Mouse (Mus musculus): ENCODE results near the gene Tnni2. TPM values are rescaled to one million over a fixed set of nuclear protein-coding genes. Genes with fewer than 3 reads are reported as not detected.
"Not testable (repeated sequence)": the region's sequence is repeated elsewhere in the genome, so short reads cannot be mapped to it uniquely, and the experiment has no call there.

Tnni2 gene
- 39.4 and 48.2 TPM in 2 replicates for polyA plus RNA-seq (2012; rRNA removed)

- no peak for DNase-seq (ENCODE audit: low spot score)
Observed at GRCm38 (mm10) chr7:142441585-142441984, at the start of gene Tnni2. Gene Tnni2 (plus strand): TSS chr7:142441808.

GRCm38 (mm10) chr7:142393191-142393590 is 48.4 kb upstream of the Tnni2 start:
- no peak for DNase-seq (ENCODE audit: low spot score)

GRCm38 (mm10) chr7:142394261-142395190 is 47.1 kb upstream of the Tnni2 start:
- DNase-seq (ENCODE audit: low spot score), result no peak

- no peak for DNase-seq (ENCODE audit: low spot score)
Observed at GRCm38 (mm10) chr7:142395472-142395871, 46.1 kb upstream of the Tnni2 start.

GRCm38 (mm10) chr7:142396611-142397010 is 45.0 kb upstream of the Tnni2 start:
- DNase-seq (ENCODE audit: low spot score), result no peak

- DNase-seq (ENCODE audit: low spot score), result no peak
Observed at GRCm38 (mm10) chr7:142398052-142398451, 43.6 kb upstream of the Tnni2 start.

GRCm38 (mm10) chr7:142399250-142399649 is 42.4 kb upstream of the Tnni2 start:
- no peak for DNase-seq (ENCODE audit: low spot score)

- no peak for DNase-seq (ENCODE audit: low spot score)
Observed at GRCm38 (mm10) chr7:142400112-142400749, 41.4 kb upstream of the Tnni2 start.

- DNase-seq (ENCODE audit: low spot score), result no peak
Observed at GRCm38 (mm10) chr7:142400750-142401142, 40.9 kb upstream of the Tnni2 start.

GRCm38 (mm10) chr7:142403591-142403990 is 38.0 kb upstream of the Tnni2 start:
- no peak for DNase-seq (ENCODE audit: low spot score)

- DNase-seq (ENCODE audit: low spot score), result not testable (repeated sequence)
Observed at GRCm38 (mm10) chr7:142405134-142405533, 36.5 kb upstream of the Tnni2 start.

GRCm38 (mm10) chr7:142407935-142408334 is 33.7 kb upstream of the Tnni2 start:
- no peak for DNase-seq (ENCODE audit: low spot score)

GRCm38 (mm10) chr7:142408686-142409085 is 32.9 kb upstream of the Tnni2 start:
- DNase-seq (ENCODE audit: low spot score), result no peak

- no peak for DNase-seq (ENCODE audit: low spot score)
Observed at GRCm38 (mm10) chr7:142409603-142410002, 32.0 kb upstream of the Tnni2 start.

- no peak for DNase-seq (ENCODE audit: low spot score)
Observed at GRCm38 (mm10) chr7:142413285-142413684, 28.3 kb upstream of the Tnni2 start.

- no peak for DNase-seq (ENCODE audit: low spot score)
Observed at GRCm38 (mm10) chr7:142415314-142415713, 26.3 kb upstream of the Tnni2 start.

- DNase-seq (ENCODE audit: low spot score), result no peak
Observed at GRCm38 (mm10) chr7:142416225-142416624, 25.4 kb upstream of the Tnni2 start.

- no peak for DNase-seq (ENCODE audit: low spot score)
Observed at GRCm38 (mm10) chr7:142418027-142418426, 23.6 kb upstream of the Tnni2 start.

- no peak for DNase-seq (ENCODE audit: low spot score)
Observed at GRCm38 (mm10) chr7:142418679-142419078, 22.9 kb upstream of the Tnni2 start.

GRCm38 (mm10) chr7:142419887-142420286 is 21.7 kb upstream of the Tnni2 start:
- DNase-seq (ENCODE audit: low spot score), result no peak

GRCm38 (mm10) chr7:142421826-142422225 is 19.8 kb upstream of the Tnni2 start:
- no peak for DNase-seq (ENCODE audit: low spot score)

- DNase-seq (ENCODE audit: low spot score), result no peak
Observed at GRCm38 (mm10) chr7:142425641-142426213, 15.9 kb upstream of the Tnni2 start.

- peak; percentile 35 for DNase-seq (ENCODE audit: low spot score)
Observed at GRCm38 (mm10) chr7:142428213-142428612, 13.4 kb upstream of the Tnni2 start.
